Mouse (Mus musculus) bone marrow macrophage, adult 2 months (primary cell): ENCODE data around the gene Rtn4rl2. TPM values are rescaled to one million over a fixed set of nuclear protein-coding genes. Genes with fewer than 3 reads are reported as not detected.

Experiments
- H3K27ac ChIP-seq: 2 replicates; pipeline ENCODE4 v1.5.1; 2012; ENCODE audit warnings: low read depth, low read length; ENCODE audit not compliant: insufficient read depth
- H3K4me1 ChIP-seq: 2 replicates; pipeline ENCODE4 v1.6.1; 2012; ENCODE audit warnings: low read length; ENCODE audit not compliant: control insufficient read depth, insufficient read depth
- H3K4me3 ChIP-seq: 2 replicates; pipeline ENCODE4 v1.5.1; 2012; ENCODE audit warnings: mild to moderate bottlenecking, low read length, moderate library complexity; ENCODE audit not compliant: insufficient read depth
- CTCF ChIP-seq: IDR thresholded peaks from 2 replicates; pipeline ENCODE4 v1.5.1; 2012; ENCODE audit warnings: low read depth, mild to moderate bottlenecking, low read length, moderate library complexity
- POLR2A ChIP-seq: IDR thresholded peaks from 2 replicates; pipeline ENCODE4 v1.6.1; 2012; ENCODE audit warnings: mild to moderate bottlenecking, low read depth, low read length, borderline replicate concordance
- polyA plus RNA-seq: library from polyadenylated mRNA; stranded (reverse); fragments of >200 nt; gene quantifications from 2 replicates; pipeline ENCODE4 v1.2.4, GENCODE M21; 2012; ENCODE audit not compliant: missing spikeins, insufficient read depth, insufficient read length

Rtn4rl2 gene
- polyA plus RNA-seq, 1 experiment = not detected

- Histone ChIP-seq H3K4me1 (no peaks in the 10 kb centered on the region), H3K27ac (no peak overlapping the region), H3K4me3 (no peak overlapping the region)
- no peak for TF ChIP-seq POLR2A
- TF ChIP-seq CTCF = no peak
Measured at GRCm38 (mm10) chr2:84870623-84871160, 15.8 kb downstream of the Rtn4rl2 start.

GRCm38 (mm10) chr2:84868977-84869376 lies 17.5 kb downstream of the Rtn4rl2 start:
- TF ChIP-seq POLR2A = no peak
- no peak for TF ChIP-seq CTCF
- no peak overlapping the region for H3K27ac ChIP-seq
- no peaks in the 10 kb centered on the region for H3K4me1 ChIP-seq
- H3K4me3 ChIP-seq = no peak overlapping the region

GRCm38 (mm10) chr2:84868521-84868943 lies 18.0 kb downstream of the Rtn4rl2 start:
- no peak overlapping the region for H3K4me3 ChIP-seq
- H3K27ac ChIP-seq = no peak overlapping the region
- peaks cover 1% of the 10 kb centered on the region; the same call in 1 of the 2 replicates for H3K4me1 ChIP-seq
- TF ChIP-seq POLR2A (no peak), CTCF (peak; percentile 86)

DNA sequence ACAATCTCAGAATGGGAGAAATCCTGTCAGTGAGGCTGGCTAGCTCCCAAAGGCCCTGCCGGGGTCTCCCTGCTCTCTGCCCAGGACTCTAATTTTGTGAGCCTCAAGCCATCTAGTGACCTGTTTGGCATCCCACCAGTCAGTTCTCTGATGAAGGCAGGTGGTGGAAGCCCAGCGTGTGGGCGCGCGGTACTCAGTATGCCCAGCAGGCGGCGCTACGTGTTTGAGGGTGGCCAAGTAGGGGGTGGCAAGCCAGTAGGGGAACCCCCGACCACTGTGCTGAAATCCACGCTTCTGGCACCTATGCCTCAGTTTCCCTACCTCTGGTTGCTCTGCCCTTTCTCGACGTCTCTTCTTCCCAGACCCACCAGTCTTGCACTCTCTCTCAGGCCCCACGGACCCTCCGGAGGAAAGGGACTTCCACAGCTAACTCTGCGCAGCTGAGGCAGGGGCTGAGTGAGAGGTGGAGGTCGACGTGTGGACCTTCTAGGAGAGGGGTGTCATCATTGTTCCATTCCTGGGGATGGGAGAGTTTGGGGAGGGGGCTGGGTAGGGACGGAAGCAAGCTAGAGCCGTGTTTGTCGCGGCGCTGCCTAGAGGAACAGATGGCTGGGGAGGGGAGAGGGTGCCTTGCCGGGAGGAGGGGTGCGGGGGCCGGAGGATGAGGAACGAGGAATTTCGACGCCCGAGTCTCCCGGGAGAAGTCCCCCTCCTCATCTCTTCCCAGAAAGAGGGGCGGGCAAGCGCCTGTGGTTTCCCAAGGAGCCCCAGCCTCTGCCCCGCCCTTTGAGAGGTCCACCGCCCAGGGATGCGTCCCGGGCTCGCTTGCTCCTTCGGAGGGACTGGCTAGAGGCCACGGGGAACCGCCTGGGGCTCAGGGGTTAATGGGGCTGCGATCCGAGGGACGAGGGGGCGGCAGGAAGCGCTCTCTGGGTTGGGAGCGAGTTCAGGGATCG lies 20.6 kb downstream of the Rtn4rl2 start:
- TF ChIP-seq CTCF (peak; percentile 74), POLR2A (no peak)
- H3K4me1 ChIP-seq = peaks cover 6% of the 10 kb centered on the region
- no peak overlapping the region for H3K27ac ChIP-seq
- H3K4me3 ChIP-seq = no peak overlapping the region

GRCm38 (mm10) chr2:84862231-84862630 lies 24.3 kb downstream of the Rtn4rl2 start:
- Histone ChIP-seq H3K4me3 (no peak overlapping the region), H3K4me1 (peaks cover 6% of the 10 kb centered on the region), H3K27ac (no peak overlapping the region)
- no peak for TF ChIP-seq POLR2A
- no peak for TF ChIP-seq CTCF

DNA sequence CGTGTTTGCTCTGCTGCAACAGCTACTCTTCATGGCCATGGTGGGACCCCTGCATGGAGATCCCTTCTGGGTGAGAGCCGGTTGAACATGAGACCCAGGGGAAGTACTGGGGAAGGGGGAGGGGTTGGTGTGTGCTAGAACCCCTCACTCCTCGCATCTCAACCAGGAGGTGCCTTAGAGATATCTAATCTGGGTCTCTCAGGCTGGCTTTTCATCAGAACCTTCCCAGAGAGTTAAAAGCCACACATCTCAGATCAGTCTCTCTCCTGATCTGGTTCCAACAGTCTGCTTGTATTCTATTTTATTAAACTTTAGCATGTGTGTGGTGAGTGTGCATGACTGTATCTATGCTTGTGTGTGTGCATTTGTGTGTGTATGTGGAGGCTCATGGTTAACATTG lies 25.1 kb downstream of the Rtn4rl2 start:
- no peak overlapping the region for H3K27ac ChIP-seq
- H3K4me3 ChIP-seq = no peak overlapping the region
- peaks cover 6% of the 10 kb centered on the region for H3K4me1 ChIP-seq
- TF ChIP-seq CTCF (no peak), POLR2A (no peak)

DNA sequence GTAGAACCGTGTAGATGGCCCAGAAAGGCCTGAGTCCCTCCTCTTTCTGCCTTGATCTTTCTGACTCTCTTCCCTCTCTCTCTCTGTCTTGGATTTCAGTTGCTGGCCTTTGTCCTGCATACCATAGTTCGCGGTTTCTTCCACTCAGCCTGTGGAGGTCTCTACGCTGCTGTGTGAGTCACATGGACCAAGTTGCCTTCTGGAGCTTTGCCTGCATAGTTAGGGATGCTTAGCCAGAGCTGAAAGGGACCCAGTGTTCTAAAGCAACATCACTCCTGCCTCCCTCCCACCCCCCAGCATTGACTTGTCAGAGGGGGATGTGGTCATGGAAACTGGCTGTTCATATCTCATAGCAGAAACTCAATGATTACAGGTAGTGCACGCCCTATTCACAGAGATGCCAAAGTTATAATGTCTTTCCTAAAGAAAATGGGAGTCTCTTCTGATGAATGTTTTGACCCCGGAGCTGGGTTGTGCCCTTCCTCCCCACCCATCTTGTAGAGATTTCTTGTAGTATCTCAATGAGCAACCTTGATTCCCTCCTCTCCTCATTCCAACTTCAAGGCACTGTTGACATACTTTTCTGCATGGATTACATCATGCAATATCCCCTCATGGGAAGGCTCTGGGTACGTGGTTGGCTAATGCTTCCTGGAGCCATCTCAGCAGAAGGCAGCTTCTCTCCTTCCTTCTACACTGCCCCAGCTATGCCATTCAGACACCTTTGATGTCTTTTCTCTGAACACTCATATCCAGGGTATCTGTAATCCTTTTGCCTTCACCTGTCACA lies 26.3 kb downstream of the Rtn4rl2 start:
- Histone ChIP-seq H3K4me3 (no peak overlapping the region), H3K27ac (no peak overlapping the region), H3K4me1 (peaks cover 6% of the 10 kb centered on the region)
- TF ChIP-seq POLR2A (no peak), CTCF (no peak)

GRCm38 (mm10) chr2:84858551-84858950 lies 28.0 kb downstream of the Rtn4rl2 start:
- TF ChIP-seq CTCF (no peak), POLR2A (no peak)
- Histone ChIP-seq H3K4me3 (no peak overlapping the region), H3K27ac (no peak overlapping the region), H3K4me1 (peaks cover 5% of the 10 kb centered on the region)

- no peak overlapping the region for H3K4me3 ChIP-seq
- H3K27ac ChIP-seq = no peak overlapping the region
- TF ChIP-seq CTCF = peak; percentile 23; the same call in 1 of the 2 replicates
- TF ChIP-seq POLR2A = no peak
- no peaks in the 10 kb centered on the region for H3K4me1 ChIP-seq
Measured at GRCm38 (mm10) chr2:84855732-84856131, 30.8 kb downstream of the Rtn4rl2 start.
